Mouse (Mus musculus): Measurements from ENCODE around the gene Pdxdc1.
"Not testable (repeated sequence)": the region's sequence is repeated elsewhere in the genome, so short reads cannot be mapped to it uniquely, and the experiment has no call there.

Gene Pdxdc1

GRCm38 (mm10) chr16:13813200-13813599, 89.7 kb downstream of the Pdxdc1 start:
- DNase-seq (ENCODE audit: low spot score): no peak

GRCm38 (mm10) chr16:13812152-13812551, 90.8 kb downstream of the Pdxdc1 start:
- no peak for DNase-seq (ENCODE audit: low spot score)

- no peak for DNase-seq (ENCODE audit: low spot score)
These were observed 94.5 kb downstream of the Pdxdc1 start for GRCm38 (mm10) chr16:13808410-13808809.

- DNase-seq (ENCODE audit: low spot score): no peak
These were observed 95.3 kb downstream of the Pdxdc1 start for GRCm38 (mm10) chr16:13807616-13808015.

- DNase-seq (ENCODE audit: low spot score): no peak
These were observed 98.3 kb downstream of the Pdxdc1 start for GRCm38 (mm10) chr16:13804666-13805065.

- no peak for DNase-seq (ENCODE audit: low spot score)
These were observed 101.7 kb downstream of the Pdxdc1 start for GRCm38 (mm10) chr16:13801231-13801630.

- no peak for DNase-seq (ENCODE audit: low spot score)
These were observed 106.2 kb downstream of the Pdxdc1 start for GRCm38 (mm10) chr16:13796746-13797175.

- not testable (repeated sequence) for DNase-seq (ENCODE audit: low spot score)
These were observed 109.5 kb downstream of the Pdxdc1 start for GRCm38 (mm10) chr16:13793441-13793840.

- no peak for DNase-seq (ENCODE audit: low spot score)
These were observed 117.0 kb downstream of the Pdxdc1 start for GRCm38 (mm10) chr16:13785932-13786331.
